In the genomic region with DNA sequence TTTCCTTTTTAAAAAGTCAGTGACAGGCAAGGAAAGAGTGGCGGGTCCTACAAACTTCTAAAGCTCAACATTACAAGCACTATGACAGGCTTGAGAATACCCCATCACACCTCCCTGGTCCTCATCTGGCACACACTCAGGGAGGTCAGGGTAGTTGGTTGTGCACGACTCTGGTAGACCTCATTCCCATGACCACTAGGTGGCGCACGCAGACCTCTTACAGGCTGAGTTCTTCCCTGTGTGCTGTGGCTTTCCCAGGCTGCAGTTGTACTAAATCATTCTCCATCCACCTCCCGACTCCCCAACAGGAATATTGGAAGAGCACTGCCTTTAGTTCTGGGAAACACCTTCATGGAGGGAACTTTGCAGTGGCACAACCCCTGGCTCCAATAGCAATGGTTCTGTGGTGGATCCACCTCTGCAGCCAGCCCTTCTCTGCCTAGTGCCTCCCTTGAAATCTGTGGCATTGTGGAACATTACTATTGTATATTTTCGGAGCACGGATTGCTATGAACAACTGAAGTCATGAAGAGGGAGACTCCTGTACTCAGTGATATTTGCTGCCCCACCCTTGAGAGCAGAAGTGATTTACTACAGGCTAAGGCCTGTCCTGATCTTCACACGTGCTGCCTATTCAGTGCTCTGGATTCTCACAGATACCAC, we compare ENCODE assay signal across 7 mouse cellular contexts. TPM values are rescaled to one million over a fixed set of nuclear protein-coding genes. Genes with fewer than 3 reads are reported as not detected.
DNase-seq lines count a peak whose midpoint lies in the region; ATAC-seq and TF ChIP-seq lines count a peak whose summit lies in the region.

No protein-coding gene starts in this region.

- no peak for TF ChIP-seq POLR2A in small intestine, adult 2 months (IDR thresholded peaks at IDR 0.05; ENCODE audit: low read depth, low read length)

- no peak overlapping the region for H3K9ac ChIP-seq in embryonic facial prominence, embryonic 11.5 days (replicated peaks; ENCODE audit: low read length)
- no peak overlapping the region for H3K9ac ChIP-seq in midbrain, embryonic 13.5 days (replicated peaks)

- peak; percentile 94 for ATAC-seq in embryonic facial prominence, embryonic 11.5 days (replicated peaks; ENCODE audit: insufficient number of reproducible peaks, low FRiP score, low TSS enrichment, low read depth)
- ATAC-seq in midbrain, embryonic 13.5 days = peak; percentile 96

- H3K4me2 ChIP-seq in embryonic facial prominence, embryonic 11.5 days (ENCODE audit: low read depth, low read length) = no peak overlapping the region
- H3K4me2 ChIP-seq in midbrain, embryonic 13.5 days (replicated peaks) = no peak overlapping the region

- H3K4me1 ChIP-seq in embryonic facial prominence, embryonic 11.5 days (ENCODE audit: control insufficient read depth, insufficient read depth, low read length) = no peaks in the 10 kb centered on the region
- no peaks in the 10 kb centered on the region for H3K4me1 ChIP-seq in limb, embryonic 10.5 days
- H3K4me1 ChIP-seq in midbrain, embryonic 13.5 days (replicated peaks) = no peaks in the 10 kb centered on the region
- H3K4me1 ChIP-seq in small intestine, adult 2 months (ENCODE audit: control insufficient read depth, insufficient read depth, insufficient read length, low read length) = no peaks in the 10 kb centered on the region

- WGBS in embryonic facial prominence, embryonic 11.5 days = 37% methylated on average over 8 of the region's 8 CpGs
- WGBS in limb, embryonic 10.5 days = 35% methylated on average over 8 of the region's 8 CpGs
- WGBS in midbrain, embryonic 13.5 days = 36% methylated on average over 8 of the region's 8 CpGs
- 30% methylated on average over 8 of the region's 8 CpGs for WGBS in small intestine, adult 2 months

- H3K4me3 ChIP-seq in embryonic facial prominence, embryonic 11.5 days (ENCODE audit: low read depth, low read length) = no peak overlapping the region
- no peak overlapping the region for H3K4me3 ChIP-seq in limb, embryonic 10.5 days
- no peak overlapping the region for H3K4me3 ChIP-seq in midbrain, embryonic 13.5 days (replicated peaks)
- no peak overlapping the region for H3K4me3 ChIP-seq in small intestine, adult 2 months (ENCODE audit: low read depth, low read length)

- TF ChIP-seq CTCF in small intestine, adult 2 months (IDR thresholded peaks at IDR 0.05; ENCODE audit: extremely low read depth, insufficient read length, insufficient replicate concordance, low read depth, low read length) = peak; percentile 94; the same call in 1 of the 2 replicates

- no peaks in the 10 kb centered on the region for H3K27me3 ChIP-seq in embryonic facial prominence, embryonic 11.5 days (ENCODE audit: control insufficient read depth, insufficient read depth, low read length)
- no peaks in the 10 kb centered on the region for H3K27me3 ChIP-seq in limb, embryonic 10.5 days (ENCODE audit: low read depth, poor library complexity, severe bottlenecking)
- H3K27me3 ChIP-seq in midbrain, embryonic 13.5 days = no peaks in the 10 kb centered on the region
- H3K27me3 ChIP-seq in small intestine, adult 2 months (ENCODE audit: control insufficient read depth, insufficient read depth, low read length) = no peaks in the 10 kb centered on the region

- no peaks in the 10 kb centered on the region for H3K36me3 ChIP-seq in embryonic facial prominence, embryonic 11.5 days (replicated peaks; ENCODE audit: control insufficient read depth, insufficient read depth, low read depth, low read length)
- no peaks in the 10 kb centered on the region for H3K36me3 ChIP-seq in limb, embryonic 10.5 days
- no peaks in the 10 kb centered on the region for H3K36me3 ChIP-seq in midbrain, embryonic 13.5 days
- no peaks in the 10 kb centered on the region for H3K36me3 ChIP-seq in small intestine, adult 2 months (ENCODE audit: control insufficient read depth, insufficient read depth, low read length)

- peak; percentile 96 for DNase-seq in adrenal gland, postnatal 14 days
- peak; percentile 95 for DNase-seq in embryonic facial prominence, embryonic 11.5 days (ENCODE audit: low spot score)
- DNase-seq in heart, adult 18-20 months = peak; percentile 89 to 98
- DNase-seq in kidney, adult 18-20 months = peak; percentile 90
- peak; percentile 94 for DNase-seq in limb, embryonic 10.5 days (ENCODE audit: low spot score)

- no peak overlapping the region for H3K27ac ChIP-seq in embryonic facial prominence, embryonic 11.5 days (replicated peaks; ENCODE audit: low read depth, low read length)
- H3K27ac ChIP-seq in limb, embryonic 10.5 days = no peak overlapping the region
- H3K27ac ChIP-seq in midbrain, embryonic 13.5 days = no peak overlapping the region
- H3K27ac ChIP-seq in small intestine, adult 2 months (ENCODE audit: insufficient read depth, low read depth, low read length) = no peak overlapping the region

- H3K9me3 ChIP-seq in embryonic facial prominence, embryonic 11.5 days (replicated peaks; ENCODE audit: control insufficient read depth, low read length) = no peaks in the 10 kb centered on the region
- no peaks in the 10 kb centered on the region for H3K9me3 ChIP-seq in limb, embryonic 10.5 days (replicated peaks)
- no peaks in the 10 kb centered on the region for H3K9me3 ChIP-seq in midbrain, embryonic 13.5 days

RNA-seq across cellular contexts. Expression of a gene that starts 5.3 kb away (rescaled TPM):
- total RNA-seq in adrenal gland, postnatal 14 days (2021) = not detected in 2 replicates
- not detected in 2 replicates for polyA plus RNA-seq in embryonic facial prominence, embryonic 11.5 days (2014; fragmentation: Nextera tagmentation; extraction: Ambion mirVana)
- total RNA-seq in heart, adult 18-20 months (2021) = 1 to 10 TPM; 1.3 to 3.5 TPM
- not detected in 2 replicates for polyA plus RNA-seq in limb, embryonic 10.5 days (2016; fragmentation: Nextera tagmentation; extraction: Ambion mirVana)
- not detected in 2 replicates for polyA plus RNA-seq in midbrain, embryonic 13.5 days (2015; fragmentation: Nextera tagmentation; extraction: Ambion mirVana)
- polyA plus RNA-seq in small intestine, adult 2 months (2012; rRNA removed) = not detected in 2 replicates

RNA-seq across cellular contexts. Expression of a gene that starts 52.4 kb away (rescaled TPM):
- 65.7 and 67.1 TPM in 2 replicates for total RNA-seq in adrenal gland, postnatal 14 days (2021)
- 0.74 and 0.99 TPM in 2 replicates for polyA plus RNA-seq in embryonic facial prominence, embryonic 11.5 days (2014; fragmentation: Nextera tagmentation; extraction: Ambion mirVana)
- 1 to 10 TPM; 2.9 to 4.7 TPM for total RNA-seq in heart, adult 18-20 months (2021)
- 0.46 and 2.1 TPM in 2 replicates for polyA plus RNA-seq in limb, embryonic 10.5 days (2016; fragmentation: Nextera tagmentation; extraction: Ambion mirVana)
- 2.6 and 3.5 TPM in 2 replicates for polyA plus RNA-seq in midbrain, embryonic 13.5 days (2015; fragmentation: Nextera tagmentation; extraction: Ambion mirVana)
- polyA plus RNA-seq in small intestine, adult 2 months (2012; rRNA removed) = 36.8 and 110 TPM in 2 replicates
